Mouse (Mus musculus) hematopoietic stem cell, adult 5-6 weeks (primary cell): Measurements from ENCODE around the gene Ccnf. TPM values are rescaled to one million over a fixed set of nuclear protein-coding genes. Genes with fewer than 3 reads are reported as not detected.
A peak's percentile ranks its signal among the peaks of the same experiment; 100 is the strongest.

Source experiments
- ATAC-seq, 2 experiments: fragments of 125-278 bp in 1 of 2; replicated peaks in 1 of 2; 2 replicates each; pipeline ENCODE4 v1.8.0; 2016 to 2017; ENCODE audit warnings: inconsistent platforms in 2 of 2, mild to moderate bottlenecking in 2 of 2, moderate number of reproducible peaks in 2 of 2, low read depth in 1 of 2, moderate TSS enrichment in 1 of 2; ENCODE audit not compliant: low FRiP score in 2 of 2, poor library complexity in 2 of 2, severe bottlenecking in 2 of 2, insufficient read depth in 1 of 2, low TSS enrichment in 1 of 2
- total RNA-seq: library from RNA; stranded (forward); fragments of 172-1452, 232-1000 nt; gene quantifications from 2 replicates; pipeline ENCODE4 v1.2.3, GENCODE M21; 2017

The Ccnf gene
- total RNA-seq, 1 experiment from 2014 or later: 21.1 TPM

DNA sequence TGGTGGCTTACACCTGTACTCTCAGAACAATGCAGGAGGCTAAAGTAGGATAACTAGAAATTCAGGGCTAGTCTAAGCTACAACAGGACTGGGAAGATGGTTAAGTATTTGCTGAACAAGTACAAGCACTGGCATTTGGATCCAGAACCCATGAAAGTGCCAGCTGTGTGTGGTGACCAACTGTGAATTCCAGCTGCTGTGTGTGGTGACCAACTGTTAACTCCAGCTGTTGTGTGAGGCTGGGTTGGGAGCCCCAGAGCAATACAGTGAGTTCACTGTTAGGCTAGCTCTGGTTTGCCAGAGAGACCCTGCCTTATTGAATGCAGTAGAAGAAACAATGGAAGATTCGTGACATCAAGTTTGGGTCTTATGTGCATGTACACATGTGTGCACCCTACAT is 14.8 kb downstream of the Ccnf start:
- ATAC-seq: no peak

DNA sequence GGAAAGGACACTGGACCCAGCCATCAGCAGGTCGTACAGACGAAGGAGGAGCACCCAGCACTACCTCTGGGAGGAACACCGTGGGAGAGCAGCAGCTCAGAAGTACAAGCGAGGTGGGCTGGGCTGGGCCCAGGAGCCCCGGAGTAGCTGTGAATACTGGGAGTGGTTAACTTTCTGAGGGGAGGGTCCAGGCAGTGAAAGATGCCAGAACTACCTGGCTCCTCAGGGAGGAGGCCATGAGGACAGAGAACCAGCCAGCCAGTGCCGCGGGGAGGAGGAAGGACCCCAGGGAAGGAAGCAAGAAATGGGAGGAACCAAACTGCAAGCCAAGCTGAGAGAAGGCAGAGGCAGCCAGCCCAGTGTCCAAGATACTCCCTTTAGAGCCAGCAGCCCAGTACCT is 23.3 kb downstream of the Ccnf start:
- ATAC-seq: no peak

DNA sequence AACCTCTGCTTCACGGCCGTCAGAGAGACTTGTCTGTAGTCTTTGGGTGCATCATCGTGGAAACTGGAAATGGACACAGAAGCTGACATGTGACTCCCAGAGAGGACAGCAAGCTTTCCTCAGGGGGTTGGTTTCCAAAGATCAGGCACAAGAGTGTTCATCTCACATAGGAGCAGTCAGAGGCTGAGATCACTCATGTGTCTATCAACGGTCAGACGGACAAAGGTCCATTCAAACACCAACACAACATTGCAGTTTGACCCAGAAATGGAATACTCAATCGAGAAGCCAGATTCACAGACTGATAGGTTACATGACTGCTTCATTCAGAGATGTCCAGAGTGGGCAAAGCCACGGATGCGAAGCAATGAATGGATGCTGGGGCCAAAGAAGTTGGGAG is 24.6 kb downstream of the Ccnf start:
- ATAC-seq: no peak

DNA sequence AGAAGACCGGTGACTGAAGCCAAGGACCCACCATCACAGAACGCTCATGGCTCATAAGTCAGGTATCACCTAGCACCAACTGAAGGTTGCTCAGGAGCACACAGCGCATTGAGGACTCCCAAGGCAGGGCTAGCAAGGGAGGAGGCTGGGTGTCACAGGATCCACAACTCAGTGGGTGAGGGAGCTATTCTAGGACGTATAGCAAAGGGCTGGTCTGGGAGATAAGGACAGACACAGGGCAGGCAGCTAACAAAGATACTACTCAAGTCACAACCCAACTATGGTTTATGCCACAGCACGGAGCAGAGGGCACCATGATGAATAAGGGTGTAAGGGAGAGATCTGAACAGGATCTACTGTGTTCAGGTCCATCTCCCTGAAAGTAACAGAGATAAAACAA is 25.4 kb downstream of the Ccnf start:
- peak in 1 of 2 experiments; percentile 26; a peak in 1 of 4 replicates for ATAC-seq

DNA sequence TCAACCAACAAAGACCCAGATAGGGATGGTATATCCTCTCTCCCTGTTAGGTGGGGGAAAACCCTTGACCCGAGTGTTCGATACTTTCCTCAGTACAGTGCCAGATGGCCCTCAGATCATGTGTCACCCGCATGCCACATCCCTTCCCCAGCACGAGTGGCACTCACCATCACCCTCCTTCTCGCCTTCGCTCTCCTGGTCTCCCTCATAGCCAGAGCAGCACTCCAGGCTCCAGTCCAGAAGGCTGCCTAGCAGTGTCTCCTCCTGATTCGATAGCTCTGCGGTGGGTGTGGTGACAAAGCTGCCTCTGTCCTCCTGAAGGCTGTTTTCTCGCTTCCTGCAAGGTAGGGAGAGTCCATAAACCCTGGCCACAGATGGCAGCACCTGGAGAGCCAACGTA is 26.5 kb downstream of the Ccnf start:
- ATAC-seq: no peak

DNA sequence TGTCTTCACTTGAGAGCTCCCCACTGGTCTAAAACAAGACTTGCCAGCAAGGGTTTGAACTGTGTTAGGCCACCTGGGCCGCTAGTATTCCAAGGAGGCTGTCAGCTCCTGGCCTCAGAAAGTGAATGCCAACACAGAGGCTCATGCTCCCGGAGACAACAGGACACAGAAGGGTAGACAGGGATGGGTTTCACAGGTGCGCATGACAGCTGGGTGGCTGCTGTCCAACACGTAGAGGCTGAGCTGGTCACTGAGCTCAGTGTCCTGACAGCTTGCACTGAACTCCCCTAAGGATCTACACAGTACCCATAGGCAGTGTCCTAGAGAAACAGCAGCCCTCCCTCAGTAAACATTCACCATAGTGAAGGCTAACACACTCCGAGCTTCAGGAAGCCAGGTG is 27.8 kb downstream of the Ccnf start:
- ATAC-seq: no peak

DNA sequence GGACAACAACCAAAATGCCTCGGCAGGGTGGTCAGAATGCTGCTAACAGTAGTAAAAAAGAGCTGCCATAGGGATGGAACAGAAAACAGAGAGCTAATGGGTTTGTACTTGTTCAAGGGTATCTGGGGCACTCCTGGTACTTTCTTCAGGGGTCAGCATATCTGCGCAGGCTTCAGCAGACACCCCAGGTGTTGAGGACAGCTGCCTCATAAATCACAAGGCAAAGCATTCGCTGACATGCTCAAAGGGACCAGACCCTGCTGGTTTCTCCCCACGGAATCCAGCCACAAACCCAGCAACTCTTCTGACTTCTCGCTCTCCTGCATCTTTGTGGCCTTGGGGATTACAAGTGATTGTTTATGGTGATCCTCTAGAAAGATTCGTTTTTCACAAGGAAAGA is 28.6 kb downstream of the Ccnf start:
- ATAC-seq: no peak

DNA sequence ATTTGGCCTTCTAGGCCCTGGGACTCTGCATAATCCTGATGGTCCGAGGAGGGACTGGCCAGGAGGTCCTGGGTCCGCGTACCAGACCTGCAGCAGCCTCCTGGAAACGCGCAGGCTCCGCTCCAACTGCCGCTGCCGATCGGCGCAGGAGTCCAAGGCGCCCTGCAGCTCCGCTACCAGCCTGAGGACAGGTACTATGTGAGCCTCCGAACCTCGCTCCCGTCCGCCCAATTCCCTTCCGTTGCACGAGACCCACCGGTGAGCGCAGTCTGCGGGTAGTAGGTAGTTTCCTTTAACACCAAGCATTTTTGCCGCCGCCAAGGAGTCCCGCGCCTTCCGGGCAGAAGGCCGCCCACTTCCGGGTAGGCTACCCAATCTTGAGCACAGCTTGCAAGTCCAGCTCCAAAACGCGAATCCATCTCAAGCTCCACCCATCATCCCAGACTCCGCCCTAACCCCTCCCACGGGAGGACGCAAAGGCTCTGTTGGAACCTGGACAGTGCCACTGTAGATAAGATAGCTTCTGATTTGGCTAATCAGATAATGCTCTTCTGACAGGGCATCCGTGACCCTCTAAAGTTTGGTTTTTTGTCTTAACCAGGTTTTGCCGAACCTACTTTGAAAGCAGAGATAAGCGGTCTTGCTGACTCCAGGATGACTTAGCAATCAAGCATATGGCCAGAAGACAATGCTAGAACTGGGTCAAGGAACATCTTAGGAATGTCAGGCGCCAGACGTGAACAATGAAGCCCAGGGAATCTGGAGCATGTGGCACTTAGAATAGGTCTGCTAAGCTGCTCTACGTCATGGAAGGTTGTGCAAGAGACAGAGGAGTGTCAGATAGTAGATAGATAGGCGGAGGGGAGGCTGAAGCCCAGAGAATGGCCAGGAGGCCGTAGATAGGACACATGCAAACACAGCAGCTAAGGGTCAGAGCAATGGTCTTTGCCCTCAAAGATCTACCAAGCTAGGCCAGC is 30.6 kb downstream of the Ccnf start, which contains the start of gene Tedc2:
TSS of gene Tedc2 (minus strand) at position 417 of the 977 bp plus-strand sequence.
- ATAC-seq: peak; percentile 93 to 97

DNA sequence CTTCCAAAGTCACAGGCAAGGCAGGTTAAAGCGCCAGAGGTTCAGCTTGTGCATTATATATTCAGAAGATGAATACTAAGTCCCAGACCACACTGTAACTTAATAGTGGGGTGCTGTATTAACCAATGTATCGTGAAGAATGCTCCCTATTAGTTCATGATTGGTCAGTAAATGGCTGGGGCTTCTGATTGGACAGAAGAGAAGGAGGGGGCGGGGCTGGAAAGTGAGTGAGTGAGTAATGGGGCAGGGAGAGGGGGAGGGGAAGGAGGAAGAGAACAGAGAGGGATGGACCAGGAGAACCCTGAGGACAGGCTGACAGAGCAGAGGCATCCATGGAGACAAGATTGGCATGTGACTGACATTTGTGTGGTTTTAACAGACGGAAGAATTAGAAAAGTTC is 34.4 kb downstream of the Ccnf start:
- ATAC-seq: no peak

DNA sequence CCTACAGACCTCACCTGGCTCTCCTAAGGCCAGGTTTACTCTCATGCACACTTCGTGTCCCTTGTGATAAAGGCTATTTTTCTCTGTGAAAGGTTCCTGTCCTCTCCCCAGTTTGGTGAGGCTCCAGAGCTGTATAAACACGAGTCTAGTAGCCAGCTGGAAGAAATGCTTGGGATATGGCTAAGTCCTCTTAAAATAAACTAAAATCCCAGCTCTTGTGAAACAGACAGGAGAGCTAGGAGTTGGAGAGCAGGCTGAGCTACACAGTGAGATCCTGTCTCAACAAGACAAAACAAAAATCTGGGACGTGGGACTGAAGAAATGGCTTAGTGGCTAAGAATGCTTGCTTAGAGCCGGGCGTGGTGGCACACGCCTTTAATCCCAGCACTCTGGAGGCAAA is 38.1 kb downstream of the Ccnf start:
- no peak for ATAC-seq

DNA sequence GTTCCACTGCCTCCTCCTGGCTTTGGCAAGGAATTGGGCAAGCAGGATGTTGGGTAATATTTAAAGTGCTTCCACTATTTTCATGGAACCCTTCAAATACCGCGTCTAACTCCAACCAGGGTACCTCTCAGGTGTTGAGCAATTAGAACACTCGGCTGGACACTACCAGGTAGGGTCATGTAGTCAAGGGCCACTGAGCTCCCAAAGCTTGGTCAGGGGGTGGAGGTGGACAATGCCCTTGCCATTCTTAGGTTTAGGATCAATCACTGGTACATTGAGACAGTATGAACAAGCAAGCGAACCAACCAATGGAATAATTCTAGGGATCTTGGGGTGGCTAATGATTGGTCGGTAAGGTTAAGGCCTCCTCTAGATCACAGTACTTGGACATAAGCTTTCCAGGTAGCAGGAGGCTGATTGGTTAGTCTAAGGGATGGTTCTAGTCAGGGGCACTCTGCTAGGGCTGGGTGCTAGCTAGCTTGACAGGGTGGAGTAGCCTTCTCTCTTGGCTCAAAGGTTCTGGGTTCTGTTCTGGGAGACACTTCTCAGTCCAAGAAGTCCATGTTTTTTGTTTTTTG is 38.8 kb downstream of the Ccnf start:
- no peak for ATAC-seq

DNA sequence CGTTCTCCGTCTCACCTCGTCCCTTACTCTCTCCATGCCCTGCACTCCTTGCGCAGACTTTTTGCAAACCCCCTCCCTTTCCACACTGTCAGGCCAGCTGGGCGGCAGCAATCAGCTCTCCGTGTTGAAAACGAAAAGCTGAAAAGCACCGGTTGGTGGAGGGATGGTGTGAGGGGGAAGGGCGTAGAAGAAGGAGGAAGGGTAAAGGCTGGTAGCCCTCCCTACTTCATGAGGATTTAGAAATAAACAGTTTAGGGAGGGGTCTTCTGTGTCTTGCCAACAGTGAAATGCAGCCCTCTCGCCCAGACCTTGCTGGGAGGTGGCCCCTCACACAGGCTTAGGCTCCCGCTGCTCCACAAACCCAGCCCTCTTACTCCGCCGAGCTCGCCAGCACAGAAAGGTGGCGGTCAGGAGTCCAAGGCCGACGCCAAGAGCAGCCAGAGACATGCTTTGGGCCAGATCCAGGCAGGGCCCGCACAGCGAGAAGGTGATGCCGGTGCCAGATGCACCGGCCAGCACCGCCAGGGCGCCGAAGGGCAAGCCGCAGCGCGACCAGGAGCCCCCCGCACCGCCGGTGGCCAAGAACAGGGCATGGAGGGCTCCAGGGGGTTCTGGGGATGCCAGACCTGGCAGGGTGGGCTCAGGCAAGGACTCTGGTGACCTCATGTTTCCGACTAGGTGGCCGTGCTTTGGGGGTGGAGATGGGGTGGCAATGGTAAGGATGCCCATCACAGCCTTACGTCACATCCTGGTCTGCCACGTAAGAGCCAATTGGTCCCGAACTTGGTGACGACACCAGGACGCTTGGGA is 39.4 kb downstream of the Ccnf start:
- peak; percentile 42 to 70; a peak in 3 of 4 replicates for ATAC-seq

DNA sequence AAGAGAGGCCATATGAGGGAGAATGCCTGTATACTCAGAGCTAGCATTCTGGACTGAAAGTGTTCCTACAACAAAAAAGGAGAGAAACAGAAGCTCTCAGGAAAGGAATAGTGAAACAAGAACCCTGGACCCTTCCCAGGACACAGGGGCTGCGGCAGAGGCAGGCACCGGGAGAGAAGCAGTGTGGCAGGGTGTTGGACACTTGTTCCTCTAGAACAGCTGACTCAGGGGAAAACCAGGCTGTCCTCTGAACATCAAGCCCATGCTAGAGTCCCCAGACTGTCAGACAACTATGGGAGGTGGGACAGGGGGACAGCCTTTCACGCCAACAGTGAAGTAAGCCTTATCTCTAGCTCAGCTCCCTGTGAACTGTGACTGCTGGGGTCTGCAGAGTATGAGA is 40.7 kb downstream of the Ccnf start:
- ATAC-seq: no peak

DNA sequence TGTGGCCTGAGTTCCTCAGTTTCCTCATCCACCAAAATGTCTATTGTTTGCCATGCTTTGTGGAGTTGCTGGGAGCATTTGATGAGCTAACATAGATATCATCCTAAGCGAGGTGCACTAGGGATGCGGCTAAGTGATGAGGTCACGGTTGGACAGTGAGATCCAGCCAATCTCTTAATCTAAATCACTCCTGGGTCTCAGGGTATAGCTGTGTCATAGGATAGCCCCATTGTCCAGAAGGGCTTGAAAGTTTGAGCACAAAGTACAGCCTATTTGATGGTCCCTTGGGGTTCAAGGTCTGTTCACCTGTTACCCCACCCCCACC is 41.4 kb downstream of the Ccnf start:
- no peak for ATAC-seq

DNA sequence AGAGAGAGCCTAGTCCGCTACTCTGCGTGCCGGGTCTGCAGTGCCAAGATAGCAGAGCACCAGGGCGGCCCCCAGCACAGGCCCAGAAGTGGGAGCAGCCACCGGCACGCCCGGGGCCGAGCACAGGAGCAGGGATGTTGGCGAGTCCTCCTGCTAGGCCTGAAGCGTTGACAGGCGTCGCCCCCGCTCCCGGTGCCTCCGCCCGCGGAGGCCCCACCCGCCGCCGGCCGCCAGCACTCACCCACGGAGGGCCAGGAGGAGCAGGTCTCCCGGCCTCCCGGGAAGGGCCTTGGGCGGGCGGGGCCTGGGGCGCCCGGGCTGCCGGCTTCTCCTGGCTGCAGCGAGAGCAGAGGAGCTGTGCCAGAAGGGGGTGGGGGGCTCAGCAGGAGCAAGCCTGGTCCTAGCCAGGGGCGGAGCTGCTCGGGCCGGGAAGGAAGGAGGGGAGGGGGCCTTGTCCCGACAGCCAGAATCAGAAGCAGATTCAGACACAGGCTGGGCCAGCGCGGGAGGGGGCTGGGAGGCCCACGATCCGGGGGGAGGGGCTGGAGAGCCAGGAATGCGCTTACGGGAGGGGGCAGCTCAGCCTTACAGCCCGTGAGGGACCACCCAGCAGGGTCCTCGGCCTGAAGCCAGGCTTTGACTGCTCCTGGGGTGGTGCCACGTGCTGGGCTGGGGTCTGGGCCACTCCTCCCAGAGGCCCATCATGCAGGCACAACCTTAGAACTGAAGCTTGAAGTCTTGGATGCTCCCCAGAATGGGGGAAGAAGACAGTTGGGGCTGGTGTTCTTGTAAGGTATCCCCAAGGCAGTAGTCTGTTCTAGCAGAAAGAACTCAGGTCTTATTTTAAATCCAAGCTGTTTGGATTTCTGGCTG is 42.0 kb downstream of the Ccnf start, which contains the start of gene Ntn3:
TSS of gene Ntn3 (minus strand) at position 489 of the 873 bp plus-strand sequence.
- ATAC-seq: no peak

DNA sequence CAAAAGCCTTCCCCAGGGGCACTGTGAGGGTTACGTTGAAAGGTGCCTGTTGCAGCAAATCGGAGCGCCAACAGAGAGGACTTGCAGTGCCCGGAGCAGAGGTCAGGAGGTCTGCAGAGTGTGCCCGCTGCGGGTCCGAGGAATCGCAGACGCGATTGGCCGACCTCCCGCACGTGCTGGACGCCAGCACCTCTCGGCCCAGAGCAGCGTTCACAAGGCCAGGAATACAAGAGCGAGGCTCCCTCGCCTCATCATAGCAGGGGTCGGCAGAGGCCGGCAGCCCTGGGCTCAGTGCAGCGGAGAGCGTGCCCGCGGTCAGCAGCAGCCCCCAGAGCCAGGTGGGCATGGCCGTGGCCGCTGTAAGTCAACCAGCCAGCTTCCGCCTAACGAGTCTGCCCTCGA is 42.6 kb downstream of the Ccnf start:
- ATAC-seq: no peak
